Mouse (Mus musculus) B cell, adult 2 months (primary cell): ENCODE measurements around the gene Psg26.
"Not testable (repeated sequence)": the region's sequence is repeated elsewhere in the genome, so short reads cannot be mapped to it uniquely, and the experiment has no call there.

Experiments used
- DNase-seq, 2 experiments: peaks; one replicate each; pipeline ENCODE4 v3.0.0; 2022

Gene Psg26

DNA sequence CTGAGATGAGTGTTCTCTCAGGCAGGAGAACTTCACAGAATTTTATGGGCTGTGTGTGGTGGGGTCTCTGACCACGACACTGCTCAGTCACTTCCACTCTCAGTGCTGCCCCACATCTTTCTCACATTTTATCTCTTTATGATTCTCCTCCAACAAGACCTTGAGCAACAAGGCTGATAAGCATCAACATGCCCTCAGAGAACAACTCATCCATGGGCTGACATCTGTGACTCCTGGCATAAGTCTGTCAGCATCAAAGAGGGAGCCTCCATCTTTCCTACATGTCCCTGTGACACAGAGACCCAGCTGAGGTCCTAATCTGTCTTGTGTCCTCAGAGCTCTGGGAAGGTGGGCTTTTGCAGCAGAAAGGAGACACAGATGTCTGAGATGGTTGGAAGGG is at the start of gene Psg26:
Psg26 (minus strand) TSS at position 101 of the 400 bp plus-strand sequence.
- DNase-seq = no peak

DNA sequence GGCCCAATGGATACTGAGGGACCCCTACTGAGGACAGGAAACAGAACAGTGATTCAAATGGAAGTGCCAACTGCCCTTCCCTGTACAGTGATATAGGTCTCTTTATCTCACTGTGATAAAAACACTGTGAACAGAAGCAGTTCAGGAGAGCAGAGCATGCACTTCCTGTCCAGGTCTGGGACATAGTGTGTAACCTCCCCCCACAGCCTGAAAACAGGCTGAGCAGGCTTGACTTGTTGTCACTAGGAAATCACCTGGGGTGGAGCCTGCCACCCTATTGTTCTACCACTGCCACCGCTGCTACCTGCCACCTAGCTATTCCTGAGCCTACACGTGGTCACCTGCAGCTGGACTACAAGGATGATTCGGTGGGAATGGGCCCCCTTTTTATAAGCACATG is 49.4 kb upstream of the Psg26 start:
- no peak for DNase-seq

DNA sequence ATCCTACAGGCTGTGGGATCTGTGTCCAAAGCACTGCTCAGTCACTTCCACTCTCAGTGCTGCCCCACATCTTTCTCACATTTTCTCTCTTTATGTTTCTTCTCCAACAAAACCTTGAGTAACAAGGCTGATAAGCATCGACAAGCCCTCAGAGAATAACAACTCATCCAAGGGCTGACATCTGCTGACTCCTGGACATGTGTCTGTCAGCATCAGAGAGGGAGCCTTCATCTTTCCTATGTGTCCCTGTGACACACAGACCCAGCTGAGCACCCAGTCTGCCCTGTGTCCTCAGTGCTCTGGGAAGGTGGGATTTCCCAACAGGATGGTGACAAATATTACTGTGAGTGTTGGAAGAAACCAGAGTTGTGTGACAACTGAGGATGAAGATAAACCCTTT is 48.2 kb upstream of the Psg26 start, which contains the start of gene Psg25:
Psg25 (minus strand) TSS at position 101 of the 400 bp plus-strand sequence.
- no peak for DNase-seq

DNA sequence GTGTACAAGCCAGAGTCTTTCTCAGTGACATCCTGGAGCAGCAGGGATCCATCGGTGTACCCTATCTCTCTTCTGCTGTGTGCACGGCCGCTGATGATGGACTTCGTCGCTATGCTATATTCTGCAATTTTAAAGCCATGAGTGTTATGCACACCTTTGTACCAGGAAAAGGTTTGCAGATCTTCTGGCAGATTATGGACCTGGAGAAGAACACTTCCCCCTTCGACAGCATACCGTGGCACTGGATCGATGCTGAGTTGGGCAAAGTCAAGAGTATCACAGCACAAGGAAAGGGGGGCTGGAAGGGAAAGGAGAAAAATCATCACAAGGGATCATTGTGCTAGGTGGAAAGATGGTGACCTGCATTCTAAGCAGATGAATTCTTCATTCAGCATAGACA is 40.7 kb upstream of the Psg26 start:
- DNase-seq = no peak

DNA sequence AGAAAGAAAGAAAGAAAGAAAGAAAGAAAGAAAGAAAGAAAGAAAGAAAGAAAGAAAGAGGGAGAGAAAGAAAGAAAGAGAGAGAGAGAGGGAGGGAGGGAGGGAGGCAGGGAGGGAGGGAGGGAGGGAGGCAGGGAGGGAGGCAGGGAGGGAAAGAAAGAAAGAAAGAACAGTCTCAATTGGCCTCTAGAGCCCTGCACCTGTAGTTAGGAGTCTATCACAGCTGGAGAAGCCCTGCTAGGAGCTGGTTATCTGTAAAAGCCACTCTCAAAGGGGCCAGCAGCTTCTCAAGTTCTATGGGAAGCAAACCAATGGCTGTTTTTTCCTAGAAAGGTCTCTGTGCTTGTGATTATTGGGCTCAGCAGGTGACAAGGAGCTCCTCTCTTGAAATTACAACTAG is 28.9 kb upstream of the Psg26 start:
- not testable (repeated sequence) for DNase-seq

DNA sequence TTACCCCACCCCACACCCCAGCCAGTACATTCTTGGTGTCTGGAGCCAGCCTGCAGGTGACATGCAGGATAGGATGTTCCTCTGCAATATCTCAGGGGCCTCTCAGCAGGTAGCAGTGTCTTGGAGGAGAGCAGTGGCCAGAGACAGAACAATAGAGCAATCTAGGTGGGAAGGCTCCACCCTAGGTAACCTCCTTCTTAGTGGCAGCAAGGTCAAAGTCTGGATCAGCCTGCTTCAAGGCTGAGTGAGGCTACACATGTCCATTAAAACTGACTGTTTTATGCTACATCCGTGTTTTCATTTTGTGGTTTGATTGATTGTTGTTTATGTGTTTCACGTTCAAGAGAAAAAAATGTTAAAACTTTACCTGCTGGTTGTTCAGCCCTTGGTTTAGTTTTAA is 28.4 kb upstream of the Psg26 start:
- not testable (repeated sequence) for DNase-seq

DNA sequence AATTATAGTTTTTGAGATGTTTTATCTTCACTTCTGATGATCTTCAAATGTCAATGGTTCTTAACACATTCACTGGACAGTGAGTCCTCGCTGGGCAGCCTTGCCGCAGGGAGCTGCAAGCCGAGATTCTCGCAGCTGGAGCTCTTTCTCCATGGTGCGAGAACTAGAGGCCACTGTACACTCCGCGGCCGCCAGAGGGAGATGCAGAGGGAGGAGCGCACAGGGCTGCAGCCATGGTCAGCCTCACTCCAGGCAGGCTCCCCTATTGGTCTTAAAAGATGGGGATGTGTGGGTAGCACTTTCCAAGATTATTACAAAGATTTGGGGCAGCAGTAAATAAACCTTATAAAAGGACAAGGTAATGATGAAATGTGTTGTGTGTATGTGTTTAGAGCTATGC is 27.5 kb upstream of the Psg26 start:
- DNase-seq = no peak

DNA sequence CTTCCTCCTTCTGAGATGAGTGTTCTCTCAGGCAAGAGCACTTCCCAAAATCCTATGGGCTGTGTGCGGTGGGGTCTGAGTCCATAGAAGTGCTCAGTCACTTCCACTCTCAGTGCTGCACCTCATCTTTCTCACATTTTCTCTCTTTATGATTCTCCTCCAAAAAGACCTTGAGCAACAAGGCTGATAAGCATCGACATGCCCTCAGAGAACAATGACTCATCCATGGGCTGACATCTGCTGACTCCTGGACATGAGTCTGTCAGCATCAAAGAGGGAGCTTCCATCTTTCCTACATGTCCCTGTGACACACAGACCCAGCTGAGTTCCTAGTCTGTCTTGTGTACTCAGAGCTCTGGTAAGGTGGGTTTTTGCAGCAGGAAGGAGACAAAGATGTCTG is 52.0 kb downstream of the Psg26 start, which contains the start of gene Psg28:
Psg28 (minus strand) TSS at position 101 of the 400 bp plus-strand sequence.
- not testable (repeated sequence) for DNase-seq
